Mouse (Mus musculus): ENCODE data around the gene Rhox13. TPM values are rescaled to one million over a fixed set of nuclear protein-coding genes. Genes with fewer than 3 reads are reported as not detected.

The Rhox13 gene
- polyA plus RNA-seq (2012; rRNA removed) = not detected in 2 replicates

GRCm38 (mm10) chrX:38120982-38121381 is at the start of gene Rhox13:
Gene Rhox13, plus strand, starts transcription at chrX:38121219.
- no peaks in the 10 kb centered on the region for H3K27me3 ChIP-seq (ENCODE audit: control insufficient read depth, insufficient read depth, low read length)
- DNase-seq = no peak
- TF ChIP-seq CTCF (IDR thresholded peaks at IDR 0.05; ENCODE audit: borderline replicate concordance, control insufficient read depth, extremely low read depth, insufficient read depth, low read length, poor library complexity) (no peak), POLR2A (IDR thresholded peaks at IDR 0.05; ENCODE audit: control insufficient read depth, extremely low read depth, insufficient read depth, low read length, poor library complexity) (no peak)
- H3K4me1 ChIP-seq (replicated peaks; ENCODE audit: control insufficient read depth, insufficient read depth, low read length) = no peaks in the 10 kb centered on the region
- no peaks in the 10 kb centered on the region for H3K36me3 ChIP-seq (ENCODE audit: control insufficient read depth, insufficient read depth, low read length)
- WGBS = 97% methylated on average over 20 of the region's 20 CpGs
- no peak within 1 kb of the TSS for H3K4me3 ChIP-seq (ENCODE audit: control insufficient read depth, insufficient read depth, low read length)
- no peak within 1 kb of the TSS for H3K27ac ChIP-seq (ENCODE audit: control insufficient read depth, insufficient read depth, low read length)

GRCm38 (mm10) chrX:38084226-38084625 is 36.8 kb upstream of the Rhox13 start:
- Histone ChIP-seq H3K27ac (ENCODE audit: control insufficient read depth, insufficient read depth, low read length) (no peak overlapping the region), H3K4me3 (ENCODE audit: control insufficient read depth, insufficient read depth, low read length) (no peak overlapping the region), H3K4me1 (replicated peaks; ENCODE audit: control insufficient read depth, insufficient read depth, low read length) (no peaks in the 10 kb centered on the region), H3K36me3 (ENCODE audit: control insufficient read depth, insufficient read depth, low read length) (no peaks in the 10 kb centered on the region), H3K27me3 (ENCODE audit: control insufficient read depth, insufficient read depth, low read length) (no peaks in the 10 kb centered on the region)
- no peak for TF ChIP-seq POLR2A (IDR thresholded peaks at IDR 0.05; ENCODE audit: control insufficient read depth, extremely low read depth, insufficient read depth, low read length, poor library complexity)
- TF ChIP-seq CTCF (IDR thresholded peaks at IDR 0.05; ENCODE audit: borderline replicate concordance, control insufficient read depth, extremely low read depth, insufficient read depth, low read length, poor library complexity) = peak; percentile 34; the same call in 1 of the 2 replicates
- WGBS = 13% methylated on average over 12 of the region's 12 CpGs
- DNase-seq = peak; percentile 16

- Histone ChIP-seq H3K36me3 (ENCODE audit: control insufficient read depth, insufficient read depth, low read length) (no peaks in the 10 kb centered on the region), H3K27me3 (ENCODE audit: control insufficient read depth, insufficient read depth, low read length) (no peaks in the 10 kb centered on the region), H3K4me1 (replicated peaks; ENCODE audit: control insufficient read depth, insufficient read depth, low read length) (no peaks in the 10 kb centered on the region), H3K27ac (ENCODE audit: control insufficient read depth, insufficient read depth, low read length) (no peak within 1 kb of the TSS), H3K4me3 (ENCODE audit: control insufficient read depth, insufficient read depth, low read length) (no peak within 1 kb of the TSS)
- TF ChIP-seq CTCF (IDR thresholded peaks at IDR 0.05; ENCODE audit: borderline replicate concordance, control insufficient read depth, extremely low read depth, insufficient read depth, low read length, poor library complexity) = no peak
- TF ChIP-seq POLR2A (IDR thresholded peaks at IDR 0.05; ENCODE audit: control insufficient read depth, extremely low read depth, insufficient read depth, low read length, poor library complexity) = no peak
- WGBS = 87% methylated on average over 9 of the region's 9 CpGs
- DNase-seq = no peak
Observed at GRCm38 (mm10) chrX:38085041-38085440, 36.0 kb upstream of the Rhox13 start, which contains the start of gene Rhox11. Gene Rhox11, minus strand, starts transcription at chrX:38085141.

- H3K27me3 ChIP-seq (ENCODE audit: control insufficient read depth, insufficient read depth, low read length) = no peaks in the 10 kb centered on the region
- WGBS = 74% methylated on average over 4 of the region's 4 CpGs
- no peaks in the 10 kb centered on the region for H3K36me3 ChIP-seq (ENCODE audit: control insufficient read depth, insufficient read depth, low read length)
- no peak for DNase-seq
- TF ChIP-seq CTCF (IDR thresholded peaks at IDR 0.05; ENCODE audit: borderline replicate concordance, control insufficient read depth, extremely low read depth, insufficient read depth, low read length, poor library complexity) (no peak), POLR2A (IDR thresholded peaks at IDR 0.05; ENCODE audit: control insufficient read depth, extremely low read depth, insufficient read depth, low read length, poor library complexity) (no peak)
- H3K27ac ChIP-seq (ENCODE audit: control insufficient read depth, insufficient read depth, low read length) = no peak within 1 kb of the TSS
- H3K4me1 ChIP-seq (replicated peaks; ENCODE audit: control insufficient read depth, insufficient read depth, low read length) = no peaks in the 10 kb centered on the region
- H3K4me3 ChIP-seq (ENCODE audit: control insufficient read depth, insufficient read depth, low read length) = no peak within 1 kb of the TSS
Observed at GRCm38 (mm10) chrX:38110807-38111206, 10.2 kb upstream of the Rhox13 start, which contains the start of gene Rhox12. Gene Rhox12, minus strand, starts transcription at chrX:38110907.

GRCm38 (mm10) chrX:38121478-38121877 is 459 bp downstream of the Rhox13 start:
- no peak for TF ChIP-seq CTCF (IDR thresholded peaks at IDR 0.05; ENCODE audit: borderline replicate concordance, control insufficient read depth, extremely low read depth, insufficient read depth, low read length, poor library complexity)
- no peak for TF ChIP-seq POLR2A (IDR thresholded peaks at IDR 0.05; ENCODE audit: control insufficient read depth, extremely low read depth, insufficient read depth, low read length, poor library complexity)
- no peaks in the 10 kb centered on the region for H3K4me1 ChIP-seq (replicated peaks; ENCODE audit: control insufficient read depth, insufficient read depth, low read length)
- DNase-seq = no peak
- no peaks in the 10 kb centered on the region for H3K36me3 ChIP-seq (ENCODE audit: control insufficient read depth, insufficient read depth, low read length)
- 89% methylated on average over 26 of the region's 34 CpGs for WGBS
- no peak overlapping the region for H3K27ac ChIP-seq (ENCODE audit: control insufficient read depth, insufficient read depth, low read length)
- H3K27me3 ChIP-seq (ENCODE audit: control insufficient read depth, insufficient read depth, low read length) = no peaks in the 10 kb centered on the region
- no peak overlapping the region for H3K4me3 ChIP-seq (ENCODE audit: control insufficient read depth, insufficient read depth, low read length)

- Histone ChIP-seq H3K27me3 (ENCODE audit: control insufficient read depth, insufficient read depth, low read length) (no peaks in the 10 kb centered on the region), H3K27ac (ENCODE audit: control insufficient read depth, insufficient read depth, low read length) (no peak overlapping the region), H3K4me1 (replicated peaks; ENCODE audit: control insufficient read depth, insufficient read depth, low read length) (no peaks in the 10 kb centered on the region), H3K4me3 (ENCODE audit: control insufficient read depth, insufficient read depth, low read length) (no peak overlapping the region), H3K36me3 (ENCODE audit: control insufficient read depth, insufficient read depth, low read length) (no peaks in the 10 kb centered on the region)
- 68% methylated on average over 1 of the region's 1 CpGs for WGBS
- no peak for DNase-seq
- no peak for TF ChIP-seq CTCF (IDR thresholded peaks at IDR 0.05; ENCODE audit: borderline replicate concordance, control insufficient read depth, extremely low read depth, insufficient read depth, low read length, poor library complexity)
- TF ChIP-seq POLR2A (IDR thresholded peaks at IDR 0.05; ENCODE audit: control insufficient read depth, extremely low read depth, insufficient read depth, low read length, poor library complexity) = no peak
Observed at GRCm38 (mm10) chrX:38159097-38159496, 38.1 kb downstream of the Rhox13 start.

- TF ChIP-seq CTCF (IDR thresholded peaks at IDR 0.05; ENCODE audit: borderline replicate concordance, control insufficient read depth, extremely low read depth, insufficient read depth, low read length, poor library complexity) (no peak), POLR2A (IDR thresholded peaks at IDR 0.05; ENCODE audit: control insufficient read depth, extremely low read depth, insufficient read depth, low read length, poor library complexity) (no peak)
- 88% methylated on average over 3 of the region's 3 CpGs for WGBS
Observed at GRCm38 (mm10) chrX:38165315-38165714, 44.3 kb downstream of the Rhox13 start.

More at GRCm38 (mm10) chrX:38165315-38165714, 44.3 kb downstream of the Rhox13 start:
- Histone ChIP-seq H3K27ac (ENCODE audit: control insufficient read depth, insufficient read depth, low read length) (no peak overlapping the region), H3K27me3 (ENCODE audit: control insufficient read depth, insufficient read depth, low read length) (no peaks in the 10 kb centered on the region), H3K36me3 (ENCODE audit: control insufficient read depth, insufficient read depth, low read length) (no peaks in the 10 kb centered on the region), H3K4me3 (ENCODE audit: control insufficient read depth, insufficient read depth, low read length) (no peak overlapping the region), H3K4me1 (replicated peaks; ENCODE audit: control insufficient read depth, insufficient read depth, low read length) (no peaks in the 10 kb centered on the region)
- DNase-seq = no peak
